Mouse (Mus musculus) ES-E14 (cell line): Measurements from ENCODE around the gene Olfml1. TPM values are rescaled to one million over a fixed set of nuclear protein-coding genes. Genes with fewer than 3 reads are reported as not detected.

Experiments
- DNase-seq: peaks from one replicate; pipeline ENCODE4 v3.0.0-alpha.2; 2013; ENCODE audit warnings: low read depth, low spot score
- H3K27ac ChIP-seq: 2 replicates; pipeline ENCODE4 v1.5.1; 2012; ENCODE audit warnings: low read depth, mild to moderate bottlenecking, low read length, moderate library complexity, mixed read lengths; ENCODE audit not compliant: poor library complexity, insufficient read depth, severe bottlenecking
- H3K36me3 ChIP-seq: 2 replicates; pipeline ENCODE4 v1.6.1; 2012; ENCODE audit warnings: mild to moderate bottlenecking, low read length, moderate library complexity, mixed read lengths; ENCODE audit not compliant: control insufficient read depth, poor library complexity, insufficient read depth, severe bottlenecking
- H3K4me1 ChIP-seq, 2 experiments: fragments of 150-350 bp in 1 of 2; sonication (generic) in 1 of 2; 2 replicates each; pipeline ENCODE4 v1.6.1; 2012; ENCODE audit warnings: low read length in 2 of 2, mild to moderate bottlenecking in 1 of 2, mixed read lengths in 1 of 2; ENCODE audit not compliant: control insufficient read depth in 2 of 2, insufficient read depth in 2 of 2, poor library complexity in 1 of 2
- H3K4me3 ChIP-seq, 2 experiments: fragments of 150-350 bp in 1 of 2; sonication (generic) in 1 of 2; 2 replicates each; pipeline ENCODE4 v1.5.1; 2012; ENCODE audit warnings: low read length in 2 of 2, low read depth in 1 of 2, mild to moderate bottlenecking in 1 of 2, mixed read lengths in 1 of 2; ENCODE audit not compliant: insufficient read depth in 1 of 2, poor library complexity in 1 of 2, severe bottlenecking in 1 of 2
- H3K9ac ChIP-seq: 2 replicates; pipeline ENCODE4 v1.6.1; 2012; ENCODE audit warnings: low read depth, mild to moderate bottlenecking, low read length, mixed read lengths; ENCODE audit not compliant: poor library complexity, insufficient read depth, severe bottlenecking
- H3K9me3 ChIP-seq: fragments of 150-350 bp; sonication (generic); 2 replicates; pipeline ENCODE4 v1.6.1; 2012; ENCODE audit warnings: low read depth, mild to moderate bottlenecking, low read length; ENCODE audit not compliant: control insufficient read depth, insufficient read depth
- CHD2 ChIP-seq: IDR thresholded peaks from 2 replicates; pipeline ENCODE4 v1.6.1; 2014; ENCODE audit warnings: mild to moderate bottlenecking, low read depth, low read length, inconsistent platforms
- HCFC1 ChIP-seq: IDR thresholded peaks from 2 replicates; pipeline ENCODE4 v1.6.1; 2012; ENCODE audit warnings: low read length, inconsistent platforms, borderline replicate concordance; ENCODE audit not compliant: insufficient read depth
- MAFK ChIP-seq: IDR thresholded peaks from 2 replicates; pipeline ENCODE4 v1.6.1; 2014; ENCODE audit warnings: mild to moderate bottlenecking, low read depth, low read length, inconsistent platforms; ENCODE audit not compliant: insufficient read depth
- ZC3H11A ChIP-seq: IDR thresholded peaks from 2 replicates; pipeline ENCODE4 v1.6.1; 2012; ENCODE audit warnings: low read depth, mild to moderate bottlenecking, inconsistent platforms, low read length, borderline replicate concordance
- ZNF384 ChIP-seq: IDR thresholded peaks from 2 replicates; pipeline ENCODE4 v1.6.1; 2012; ENCODE audit warnings: low read depth, low read length, inconsistent platforms
- in situ Hi-C, 2 experiments: fragments of 600-800 bp; cut with MboI; formaldehyde crosslinking; loops; one replicate each; pipeline ENCODE4 v1.15.1; 2025; ENCODE audit warnings: low sequenced_read_pairs in 2 of 2, inconsistent platforms in 1 of 2; ENCODE audit not compliant: unreplicated experiment in 2 of 2
- total RNA-seq: library from RNA; depleted of rRNA; stranded (reverse); fragments of 300-350 nt; gene quantifications from 2 replicates; pipeline ENCODE4 v1.2.3, GENCODE M21; 2012; rRNA removed

Gene Olfml1
- total RNA-seq, 1 experiment: 0.94 TPM

GRCm38 (mm10) chr7:107637398-107637797 is 70.2 kb downstream of the Olfml1 start:
- Histone ChIP-seq H3K4me1 (peaks cover 0 to 2% of the 10 kb centered on the region in 2 experiments; a peak in 1 of 4 replicates), H3K36me3 (no peaks in the 10 kb centered on the region), H3K4me3 (no peak overlapping the region), H3K9me3 (no peaks in the 10 kb centered on the region), H3K27ac (no peak overlapping the region), H3K9ac (no peak overlapping the region)
- in situ Hi-C loops: no loop called here
- no peak for TF ChIP-seq CHD2
- DNase-seq: no peak

DNA sequence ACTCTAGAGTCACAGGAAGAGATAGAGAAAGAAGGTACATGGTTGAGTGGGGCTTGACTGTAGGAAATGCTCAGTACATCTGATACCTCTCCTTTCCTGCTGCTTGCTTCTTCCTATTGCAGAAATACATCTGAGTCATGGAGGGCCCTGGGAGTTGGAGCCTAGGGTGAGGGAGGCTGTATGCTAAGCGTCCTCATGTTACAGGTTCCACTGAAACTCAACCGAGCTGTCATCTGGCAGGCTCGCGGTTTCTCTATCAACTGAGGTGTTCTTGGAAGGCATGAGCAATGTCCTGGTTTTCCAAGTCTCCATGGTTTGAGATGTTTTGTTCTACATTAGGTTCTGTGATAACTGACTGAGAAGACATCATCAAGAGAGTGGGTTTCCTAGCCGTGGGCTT is 70.8 kb downstream of the Olfml1 start:
- no peak overlapping the region for H3K9ac ChIP-seq
- H3K36me3 ChIP-seq: no peaks in the 10 kb centered on the region
- peaks cover 0 to 2% of the 10 kb centered on the region in 2 experiments; a peak in 1 of 4 replicates for H3K4me1 ChIP-seq
- in situ Hi-C loops: no loop called here
- H3K4me3 ChIP-seq: no peak overlapping the region
- no peak overlapping the region for H3K27ac ChIP-seq
- TF ChIP-seq MAFK (no peak), ZC3H11A (no peak), CHD2 (no peak), HCFC1 (no peak), ZNF384 (no peak)
- no peaks in the 10 kb centered on the region for H3K9me3 ChIP-seq
- DNase-seq: no peak

Other genes with a start within 250 kb of the Olfml1 start
- gene Syt9, start 196.7 kb upstream of the Olfml1 start, total RNA-seq: 8.4 and 12.0 TPM in 2 replicates
- 6.0 and 10.8 TPM in 2 replicates for gene Ppfibp2, start 27.8 kb downstream of the Olfml1 start, total RNA-seq
- not detected in 2 replicates for gene 5330417H12Rik, start 57.7 kb downstream of the Olfml1 start, total RNA-seq
- 0.62 and 0.85 TPM in 2 replicates for gene Cyb5r2, start 190.6 kb downstream of the Olfml1 start, total RNA-seq
- gene Ovch2, start 233.8 kb downstream of the Olfml1 start, total RNA-seq: not detected in 2 replicates
- gene Olfr467, start 244.8 kb downstream of the Olfml1 start, total RNA-seq: not detected in 2 replicates